Mouse (Mus musculus): ENCODE results near the gene Pde10a. TPM values are rescaled to one million over a fixed set of nuclear protein-coding genes. Genes with fewer than 3 reads are reported as not detected.
"Not testable (repeated sequence)": the region's sequence is repeated elsewhere in the genome, so short reads cannot be mapped to it uniquely, and the experiment has no call there.

The Pde10a gene
- polyA plus RNA-seq, 1 experiment from 2014 or later: 1.7 TPM

GRCm38 (mm10) chr17:8666912-8667311, 141.7 kb downstream of the Pde10a start:
- H3K27me3 ChIP-seq (replicated peaks): no peaks in the 10 kb centered on the region
- no peak for ATAC-seq
- 52% methylated on average over 5 of the region's 5 CpGs for WGBS (ENCODE audit: insufficient replicate concordance)
- H3K27ac ChIP-seq: no peak overlapping the region
- no peak overlapping the region for H3K4me3 ChIP-seq
- no peak overlapping the region for H3K4me2 ChIP-seq
- H3K36me3 ChIP-seq: no peaks in the 10 kb centered on the region
- no peak overlapping the region for H3K9ac ChIP-seq
- H3K4me1 ChIP-seq: no peaks in the 10 kb centered on the region
- H3K9me3 ChIP-seq (replicated peaks): no peaks in the 10 kb centered on the region

- Histone ChIP-seq H3K27me3 (replicated peaks) (no peaks in the 10 kb centered on the region), H3K4me2 (no peak overlapping the region), H3K9me3 (replicated peaks) (no peaks in the 10 kb centered on the region), H3K27ac (no peak overlapping the region), H3K36me3 (no peaks in the 10 kb centered on the region), H3K9ac (no peak overlapping the region), H3K4me1 (no peaks in the 10 kb centered on the region), H3K4me3 (no peak overlapping the region)
- ATAC-seq: no peak
- 49% methylated on average over 2 of the region's 2 CpGs for WGBS (ENCODE audit: insufficient replicate concordance)
Observed at GRCm38 (mm10) chr17:8674651-8675050, 149.5 kb downstream of the Pde10a start.

- Histone ChIP-seq H3K4me2 (no peak overlapping the region), H3K4me3 (no peak overlapping the region), H3K9me3 (replicated peaks) (no peaks in the 10 kb centered on the region), H3K27ac (no peak overlapping the region), H3K4me1 (no peaks in the 10 kb centered on the region), H3K36me3 (no peaks in the 10 kb centered on the region), H3K9ac (no peak overlapping the region), H3K27me3 (replicated peaks) (no peaks in the 10 kb centered on the region)
- no peak for ATAC-seq
- 60% methylated on average over 7 of the region's 7 CpGs for WGBS (ENCODE audit: insufficient replicate concordance)
Observed at GRCm38 (mm10) chr17:8686356-8686755, 161.2 kb downstream of the Pde10a start.

- no peaks in the 10 kb centered on the region for H3K27me3 ChIP-seq (replicated peaks)
- H3K4me2 ChIP-seq: no peak overlapping the region
- no peak for ATAC-seq
- no peak overlapping the region for H3K27ac ChIP-seq
- H3K9ac ChIP-seq: no peak overlapping the region
- no peak overlapping the region for H3K4me3 ChIP-seq
- WGBS (ENCODE audit: insufficient replicate concordance): 56% methylated on average over 3 of the region's 3 CpGs
- H3K9me3 ChIP-seq (replicated peaks): no peaks in the 10 kb centered on the region
- no peaks in the 10 kb centered on the region for H3K36me3 ChIP-seq
- no peaks in the 10 kb centered on the region for H3K4me1 ChIP-seq
Observed at GRCm38 (mm10) chr17:8688096-8688495, 162.9 kb downstream of the Pde10a start.

GRCm38 (mm10) chr17:8698265-8698664, 173.1 kb downstream of the Pde10a start:
- Histone ChIP-seq H3K9me3 (replicated peaks) (no peaks in the 10 kb centered on the region), H3K27me3 (replicated peaks) (no peaks in the 10 kb centered on the region), H3K4me3 (no peak overlapping the region), H3K4me2 (no peak overlapping the region), H3K36me3 (no peaks in the 10 kb centered on the region), H3K4me1 (no peaks in the 10 kb centered on the region), H3K27ac (no peak overlapping the region), H3K9ac (no peak overlapping the region)
- 60% methylated on average over 1 of the region's 1 CpGs for WGBS (ENCODE audit: insufficient replicate concordance)
- ATAC-seq: no peak

- Histone ChIP-seq H3K9ac (no peak overlapping the region), H3K9me3 (replicated peaks) (no peaks in the 10 kb centered on the region), H3K27ac (no peak overlapping the region), H3K4me1 (no peaks in the 10 kb centered on the region), H3K4me3 (no peak overlapping the region), H3K4me2 (no peak overlapping the region), H3K36me3 (no peaks in the 10 kb centered on the region), H3K27me3 (replicated peaks) (no peaks in the 10 kb centered on the region)
- no peak for ATAC-seq
- WGBS (ENCODE audit: insufficient replicate concordance): 54% methylated on average over 3 of the region's 3 CpGs
Observed at GRCm38 (mm10) chr17:8698793-8699192, 173.6 kb downstream of the Pde10a start.

GRCm38 (mm10) chr17:8701096-8701495, 175.9 kb downstream of the Pde10a start:
- H3K9ac ChIP-seq: no peak overlapping the region
- H3K4me2 ChIP-seq: no peak overlapping the region
- no peak for ATAC-seq
- no peak overlapping the region for H3K4me3 ChIP-seq
- H3K4me1 ChIP-seq: no peaks in the 10 kb centered on the region
- H3K9me3 ChIP-seq (replicated peaks): no peaks in the 10 kb centered on the region
- 65% methylated on average over 7 of the region's 7 CpGs for WGBS (ENCODE audit: insufficient replicate concordance)
- no peak overlapping the region for H3K27ac ChIP-seq
- H3K36me3 ChIP-seq: no peaks in the 10 kb centered on the region
- H3K27me3 ChIP-seq (replicated peaks): no peaks in the 10 kb centered on the region

GRCm38 (mm10) chr17:8702503-8702902, 177.3 kb downstream of the Pde10a start:
- Histone ChIP-seq H3K4me3 (no peak overlapping the region), H3K36me3 (no peaks in the 10 kb centered on the region), H3K9ac (no peak overlapping the region), H3K4me1 (no peaks in the 10 kb centered on the region), H3K27ac (no peak overlapping the region), H3K9me3 (replicated peaks) (no peaks in the 10 kb centered on the region), H3K27me3 (replicated peaks) (no peaks in the 10 kb centered on the region), H3K4me2 (no peak overlapping the region)
- no peak for ATAC-seq
- 73% methylated on average over 5 of the region's 5 CpGs for WGBS (ENCODE audit: insufficient replicate concordance)

GRCm38 (mm10) chr17:8708006-8708405, 182.8 kb downstream of the Pde10a start:
- no peaks in the 10 kb centered on the region for H3K27me3 ChIP-seq (replicated peaks)
- H3K27ac ChIP-seq: no peak overlapping the region

GRCm38 (mm10) chr17:8712734-8713133, 187.6 kb downstream of the Pde10a start:
- H3K9ac ChIP-seq; H3K27me3 ChIP-seq (replicated peaks); H3K4me3 ChIP-seq; H3K4me1 ChIP-seq; H3K9me3 ChIP-seq (replicated peaks); H3K36me3 ChIP-seq; H3K4me2 ChIP-seq; H3K27ac ChIP-seq; ATAC-seq: not testable (repeated sequence)
- 64% methylated on average over 2 of the region's 2 CpGs for WGBS (ENCODE audit: insufficient replicate concordance)

More at GRCm38 (mm10) chr17:8708006-8708405, 182.8 kb downstream of the Pde10a start:
- H3K4me2 ChIP-seq: no peak overlapping the region
- H3K9ac ChIP-seq: no peak overlapping the region
- H3K36me3 ChIP-seq: no peaks in the 10 kb centered on the region
- H3K9me3 ChIP-seq (replicated peaks): no peaks in the 10 kb centered on the region
- H3K4me3 ChIP-seq: no peak overlapping the region
- no peaks in the 10 kb centered on the region for H3K4me1 ChIP-seq
- ATAC-seq: no peak

- Histone ChIP-seq H3K4me3 (no peak overlapping the region), H3K4me1 (no peaks in the 10 kb centered on the region), H3K4me2 (no peak overlapping the region), H3K27me3 (replicated peaks) (no peaks in the 10 kb centered on the region), H3K36me3 (no peaks in the 10 kb centered on the region), H3K9ac (no peak overlapping the region), H3K27ac (no peak overlapping the region), H3K9me3 (replicated peaks) (no peaks in the 10 kb centered on the region)
- WGBS (ENCODE audit: insufficient replicate concordance): 72% methylated on average over 10 of the region's 10 CpGs
- no peak for ATAC-seq
Observed at GRCm38 (mm10) chr17:8720961-8721360, 195.8 kb downstream of the Pde10a start.

- no peaks in the 10 kb centered on the region for H3K36me3 ChIP-seq
- no peaks in the 10 kb centered on the region for H3K4me1 ChIP-seq
- H3K4me2 ChIP-seq: no peak overlapping the region
- no peak for ATAC-seq
- H3K27me3 ChIP-seq (replicated peaks): no peaks in the 10 kb centered on the region
- 66% methylated on average over 8 of the region's 8 CpGs for WGBS (ENCODE audit: insufficient replicate concordance)
- H3K9me3 ChIP-seq (replicated peaks): no peaks in the 10 kb centered on the region
- no peak overlapping the region for H3K4me3 ChIP-seq
- H3K9ac ChIP-seq: no peak overlapping the region
- no peak overlapping the region for H3K27ac ChIP-seq
Observed at GRCm38 (mm10) chr17:8724464-8724974, 199.3 kb downstream of the Pde10a start.

- no peak for ATAC-seq
- H3K27me3 ChIP-seq (replicated peaks): no peaks in the 10 kb centered on the region
- WGBS (ENCODE audit: insufficient replicate concordance): 42% methylated on average over 7 of the region's 7 CpGs
Observed at GRCm38 (mm10) chr17:8728646-8729045, 203.5 kb downstream of the Pde10a start.

More at GRCm38 (mm10) chr17:8728646-8729045, 203.5 kb downstream of the Pde10a start:
- Histone ChIP-seq H3K27ac (no peak overlapping the region), H3K9me3 (replicated peaks) (no peaks in the 10 kb centered on the region), H3K36me3 (no peaks in the 10 kb centered on the region), H3K4me1 (no peaks in the 10 kb centered on the region), H3K4me3 (no peak overlapping the region), H3K4me2 (no peak overlapping the region), H3K9ac (no peak overlapping the region)
